Mouse (Mus musculus): ENCODE measurements around the gene Pigs. TPM values are rescaled to one million over a fixed set of nuclear protein-coding genes. Genes with fewer than 3 reads are reported as not detected.

Pigs gene
- polyA plus RNA-seq, 1 experiment from 2014 or later: 82.9 TPM

GRCm38 (mm10) chr11:78344890-78345715, 16.9 kb downstream of the Pigs start:
- peak; percentile 14 for DNase-seq (ENCODE audit: low spot score)
- 64% methylated on average over 8 of the region's 8 CpGs for WGBS

GRCm38 (mm10) chr11:78345801-78346200, 17.6 kb downstream of the Pigs start:
- DNase-seq (ENCODE audit: low spot score): no peak
- H3K27ac ChIP-seq: peak overlapping the region; percentile 50; the same call in 1 of the 2 replicates
- peaks cover 64% of the 10 kb centered on the region for H3K4me1 ChIP-seq (replicated peaks)
- WGBS: 86% methylated on average over 7 of the region's 7 CpGs
- peaks cover 53% of the 10 kb centered on the region for H3K36me3 ChIP-seq
- H3K9me3 ChIP-seq: no peaks in the 10 kb centered on the region
- no peaks in the 10 kb centered on the region for H3K27me3 ChIP-seq (ENCODE audit: insufficient read depth, poor library complexity, severe bottlenecking)
- H3K4me3 ChIP-seq: no peak overlapping the region

More at GRCm38 (mm10) chr11:78344890-78345715, 16.9 kb downstream of the Pigs start:
- H3K4me3 ChIP-seq: peak overlapping the region; percentile 12; the same call in 1 of the 2 replicates
- no peaks in the 10 kb centered on the region for H3K27me3 ChIP-seq (ENCODE audit: insufficient read depth, poor library complexity, severe bottlenecking)
- peaks cover 64% of the 10 kb centered on the region for H3K4me1 ChIP-seq (replicated peaks)
- H3K9me3 ChIP-seq: no peaks in the 10 kb centered on the region
- H3K27ac ChIP-seq: peak overlapping the region; percentile 1; the same call in 1 of the 2 replicates
- H3K36me3 ChIP-seq: peaks cover 59% of the 10 kb centered on the region

- Histone ChIP-seq H3K27ac (no peak overlapping the region; the same call in 1 of the 2 replicates), H3K27me3 (ENCODE audit: insufficient read depth, poor library complexity, severe bottlenecking) (no peaks in the 10 kb centered on the region), H3K4me1 (replicated peaks) (peaks cover 64% of the 10 kb centered on the region), H3K9me3 (no peaks in the 10 kb centered on the region), H3K4me3 (no peak overlapping the region), H3K36me3 (peaks cover 46% of the 10 kb centered on the region)
- DNase-seq (ENCODE audit: low spot score): no peak
- 87% methylated on average over 6 of the region's 6 CpGs for WGBS
These were observed 18.3 kb downstream of the Pigs start for GRCm38 (mm10) chr11:78346326-78347069.

GRCm38 (mm10) chr11:78347070-78347754, 19.0 kb downstream of the Pigs start:
- 89% methylated on average over 10 of the region's 10 CpGs for WGBS
- H3K4me1 ChIP-seq (replicated peaks): peaks cover 64% of the 10 kb centered on the region
- peak; percentile 76 for DNase-seq (ENCODE audit: low spot score)
- H3K36me3 ChIP-seq: peaks cover 41% of the 10 kb centered on the region
- H3K4me3 ChIP-seq: no peak overlapping the region
- H3K27ac ChIP-seq: no peak overlapping the region; the same call in 1 of the 2 replicates
- H3K9me3 ChIP-seq: no peaks in the 10 kb centered on the region
- no peaks in the 10 kb centered on the region for H3K27me3 ChIP-seq (ENCODE audit: insufficient read depth, poor library complexity, severe bottlenecking)

GRCm38 (mm10) chr11:78347908-78348307, 19.7 kb downstream of the Pigs start:
- H3K4me1 ChIP-seq (replicated peaks): peaks cover 61% of the 10 kb centered on the region
- no peak for DNase-seq (ENCODE audit: low spot score)
- peaks cover 41% of the 10 kb centered on the region for H3K36me3 ChIP-seq
- no peaks in the 10 kb centered on the region for H3K27me3 ChIP-seq (ENCODE audit: insufficient read depth, poor library complexity, severe bottlenecking)
- H3K9me3 ChIP-seq: no peaks in the 10 kb centered on the region
- 76% methylated on average over 9 of the region's 9 CpGs for WGBS
- H3K4me3 ChIP-seq: no peak overlapping the region
- no peak overlapping the region for H3K27ac ChIP-seq

- DNase-seq (ENCODE audit: low spot score): no peak
- Histone ChIP-seq H3K27ac (no peak overlapping the region), H3K4me3 (no peak overlapping the region), H3K9me3 (no peaks in the 10 kb centered on the region), H3K27me3 (ENCODE audit: insufficient read depth, poor library complexity, severe bottlenecking) (no peaks in the 10 kb centered on the region), H3K36me3 (peaks cover 41% of the 10 kb centered on the region), H3K4me1 (replicated peaks) (peaks cover 55% of the 10 kb centered on the region)
- 36% methylated on average over 7 of the region's 7 CpGs for WGBS
These were observed 20.3 kb downstream of the Pigs start for GRCm38 (mm10) chr11:78348474-78348873.

- DNase-seq (ENCODE audit: low spot score): no peak
- WGBS: 93% methylated on average over 4 of the region's 4 CpGs
- peak overlapping the region; percentile 12; the same call in 1 of the 2 replicates for H3K27ac ChIP-seq
- peaks cover 44% of the 10 kb centered on the region for H3K4me1 ChIP-seq (replicated peaks)
- no peaks in the 10 kb centered on the region for H3K9me3 ChIP-seq
- peaks cover 41% of the 10 kb centered on the region for H3K36me3 ChIP-seq
- H3K4me3 ChIP-seq: no peak overlapping the region
- H3K27me3 ChIP-seq (ENCODE audit: insufficient read depth, poor library complexity, severe bottlenecking): no peaks in the 10 kb centered on the region
These were observed 21.5 kb downstream of the Pigs start for GRCm38 (mm10) chr11:78349441-78350358.

- Histone ChIP-seq H3K9me3 (no peaks in the 10 kb centered on the region), H3K36me3 (peaks cover 22% of the 10 kb centered on the region), H3K4me3 (no peak overlapping the region), H3K27ac (no peak overlapping the region), H3K27me3 (ENCODE audit: insufficient read depth, poor library complexity, severe bottlenecking) (no peaks in the 10 kb centered on the region), H3K4me1 (replicated peaks) (peaks cover 12% of the 10 kb centered on the region)
- no peak for DNase-seq (ENCODE audit: low spot score)
- WGBS: 95% methylated on average over 1 of the region's 1 CpGs
These were observed 24.9 kb downstream of the Pigs start for GRCm38 (mm10) chr11:78353081-78353480.

GRCm38 (mm10) chr11:78354905-78355304, 26.7 kb downstream of the Pigs start:
- no peak for DNase-seq (ENCODE audit: low spot score)
- 90% methylated on average over 6 of the region's 6 CpGs for WGBS
- no peaks in the 10 kb centered on the region for H3K9me3 ChIP-seq
- H3K4me1 ChIP-seq (replicated peaks): peaks cover 7% of the 10 kb centered on the region; the same call in 1 of the 2 replicates
- no peak overlapping the region for H3K4me3 ChIP-seq
- H3K27ac ChIP-seq: no peak overlapping the region
- H3K27me3 ChIP-seq (ENCODE audit: insufficient read depth, poor library complexity, severe bottlenecking): peaks cover 11% of the 10 kb centered on the region; the same call in 1 of the 2 replicates
- 0 out of 2 replicates have a peak, but pooled peaks cover 3% of the 10 kb centered on the region for H3K36me3 ChIP-seq

- Histone ChIP-seq H3K36me3 (no peaks in the 10 kb centered on the region), H3K4me3 (no peak overlapping the region), H3K9me3 (no peaks in the 10 kb centered on the region), H3K27ac (peak overlapping the region; percentile 36; the same call in 1 of the 2 replicates), H3K4me1 (replicated peaks) (peaks cover 14% of the 10 kb centered on the region; the same call in 1 of the 2 replicates), H3K27me3 (ENCODE audit: insufficient read depth, poor library complexity, severe bottlenecking) (peaks cover 11% of the 10 kb centered on the region; the same call in 1 of the 2 replicates)
- 31% methylated on average over 4 of the region's 4 CpGs for WGBS
- peak; percentile 81 for DNase-seq (ENCODE audit: low spot score)
These were observed 27.4 kb downstream of the Pigs start for GRCm38 (mm10) chr11:78355471-78356238.

- WGBS: 13% methylated on average over 22 of the region's 22 CpGs
- Histone ChIP-seq H3K4me3 (no peak overlapping the region), H3K4me1 (replicated peaks) (peaks cover 20% of the 10 kb centered on the region), H3K36me3 (no peaks in the 10 kb centered on the region), H3K9me3 (no peaks in the 10 kb centered on the region), H3K27ac (no peak overlapping the region), H3K27me3 (ENCODE audit: insufficient read depth, poor library complexity, severe bottlenecking) (peaks cover 11% of the 10 kb centered on the region; the same call in 1 of the 2 replicates)
- peak; percentile 36 for DNase-seq (ENCODE audit: low spot score)
These were observed 30.3 kb downstream of the Pigs start for GRCm38 (mm10) chr11:78358330-78359007.

Data from hindbrain, embryonic 10.5 days (tissue).